Mouse (Mus musculus) hindbrain, embryonic 10.5 days (tissue): ENCODE results near the gene Ube2n. TPM values are rescaled to one million over a fixed set of nuclear protein-coding genes. Genes with fewer than 3 reads are reported as not detected.

ENCODE experiments used
- DNase-seq: peaks from one replicate; pipeline ENCODE4 v3.0.0-alpha.2; 2017; ENCODE audit warnings: low spot score
- H3K27ac ChIP-seq: fragments of 300-500 bp; sonication (generic); 2 replicates; pipeline ENCODE4 v1.5.1; 2016; ENCODE audit warnings: mild to moderate bottlenecking, moderate library complexity
- H3K27me3 ChIP-seq: fragments of 300-500 bp; sonication (generic); 2 replicates; pipeline ENCODE4 v1.6.1; 2016; ENCODE audit warnings: mild to moderate bottlenecking; ENCODE audit not compliant: poor library complexity, insufficient read depth, severe bottlenecking
- H3K36me3 ChIP-seq: fragments of 300-500 bp; sonication (generic); 2 replicates; pipeline ENCODE4 v1.6.1; 2016; ENCODE audit warnings: mild to moderate bottlenecking, moderate library complexity
- H3K4me1 ChIP-seq: fragments of 300-500 bp; sonication (generic); replicated peaks from 2 replicates; pipeline ENCODE4 v1.6.1; 2016; ENCODE audit warnings: mild to moderate bottlenecking
- H3K4me3 ChIP-seq: fragments of 300-500 bp; sonication (generic); 2 replicates; pipeline ENCODE4 v1.5.1; 2016; ENCODE audit warnings: mild to moderate bottlenecking, moderate library complexity
- H3K9me3 ChIP-seq: fragments of 300-500 bp; sonication (generic); 2 replicates; pipeline ENCODE4 v1.6.1; 2016; ENCODE audit warnings: mild to moderate bottlenecking, moderate library complexity
- WGBS: fragments of 180-500 bp; shearing (Covaris S2); methylation state at CpG from one replicate; pipeline ENCODE4 v1.1.7; 2016; 5-methylcytosine and 5-hydroxymethylcytosine counted together
- polyA plus RNA-seq: library from polyadenylated mRNA; unstranded; fragments of >200 nt; fragmentation: Nextera tagmentation; extraction: Ambion mirVana; gene quantifications from 2 replicates; pipeline ENCODE4 v1.2.1, GENCODE M21; 2016

Gene Ube2n
- polyA plus RNA-seq, 1 experiment from 2014 or later, result 422 TPM

- H3K4me1 ChIP-seq, result peaks cover 12% of the 10 kb centered on the region
- H3K9me3 ChIP-seq, result no peaks in the 10 kb centered on the region
- no peak overlapping the region for H3K27ac ChIP-seq
- H3K27me3 ChIP-seq, result no peaks in the 10 kb centered on the region
- no peak for DNase-seq
- no peaks in the 10 kb centered on the region for H3K36me3 ChIP-seq
- 57% methylated on average over 1 of the region's 1 CpGs for WGBS
- H3K4me3 ChIP-seq, result no peak overlapping the region
Measured at GRCm38 (mm10) chr10:95504341-95504740, 10.6 kb upstream of the Ube2n start.

GRCm38 (mm10) chr10:95508126-95508525 lies 6.8 kb upstream of the Ube2n start:
- no peak for DNase-seq
- H3K27ac ChIP-seq, result no peak overlapping the region
- no peaks in the 10 kb centered on the region for H3K9me3 ChIP-seq
- H3K36me3 ChIP-seq, result no peaks in the 10 kb centered on the region
- no peak overlapping the region for H3K4me3 ChIP-seq
- H3K27me3 ChIP-seq, result no peaks in the 10 kb centered on the region
- H3K4me1 ChIP-seq, result no peaks in the 10 kb centered on the region
- 87% methylated on average over 8 of the region's 8 CpGs for WGBS

GRCm38 (mm10) chr10:95508793-95509192 lies 6.2 kb upstream of the Ube2n start:
- no peak for DNase-seq
- Histone ChIP-seq H3K4me3 (no peak overlapping the region), H3K9me3 (no peaks in the 10 kb centered on the region), H3K27ac (no peak overlapping the region), H3K4me1 (peaks cover 2% of the 10 kb centered on the region), H3K27me3 (no peaks in the 10 kb centered on the region), H3K36me3 (no peaks in the 10 kb centered on the region)
- 77% methylated on average over 6 of the region's 6 CpGs for WGBS

GRCm38 (mm10) chr10:95509263-95509662 lies 5.7 kb upstream of the Ube2n start:
- Histone ChIP-seq H3K9me3 (no peaks in the 10 kb centered on the region), H3K36me3 (no peaks in the 10 kb centered on the region), H3K27me3 (no peaks in the 10 kb centered on the region), H3K4me3 (no peak overlapping the region), H3K4me1 (peaks cover 7% of the 10 kb centered on the region), H3K27ac (no peak overlapping the region)
- no peak for DNase-seq
- 78% methylated on average over 3 of the region's 3 CpGs for WGBS

- H3K27ac ChIP-seq, result no peak overlapping the region
- peaks cover 17% of the 10 kb centered on the region for H3K4me1 ChIP-seq
- H3K9me3 ChIP-seq, result no peaks in the 10 kb centered on the region
- H3K4me3 ChIP-seq, result no peak overlapping the region
- no peaks in the 10 kb centered on the region for H3K27me3 ChIP-seq
- H3K36me3 ChIP-seq, result peaks cover 2% of the 10 kb centered on the region
- 85% methylated on average over 8 of the region's 8 CpGs for WGBS
- DNase-seq, result no peak
Measured at GRCm38 (mm10) chr10:95512635-95513034, 2.3 kb upstream of the Ube2n start.

GRCm38 (mm10) chr10:95513768-95514556 lies 983 bp upstream of the Ube2n start:
- H3K4me3 ChIP-seq, result peak overlapping the region; percentile 92
- peaks cover 17% of the 10 kb centered on the region for H3K4me1 ChIP-seq
- H3K36me3 ChIP-seq, result peaks cover 8% of the 10 kb centered on the region
- no peaks in the 10 kb centered on the region for H3K9me3 ChIP-seq
- DNase-seq, result no peak
- H3K27me3 ChIP-seq, result no peaks in the 10 kb centered on the region
- H3K27ac ChIP-seq, result peak overlapping the region; percentile 99
- 37% methylated on average over 15 of the region's 15 CpGs for WGBS

DNA sequence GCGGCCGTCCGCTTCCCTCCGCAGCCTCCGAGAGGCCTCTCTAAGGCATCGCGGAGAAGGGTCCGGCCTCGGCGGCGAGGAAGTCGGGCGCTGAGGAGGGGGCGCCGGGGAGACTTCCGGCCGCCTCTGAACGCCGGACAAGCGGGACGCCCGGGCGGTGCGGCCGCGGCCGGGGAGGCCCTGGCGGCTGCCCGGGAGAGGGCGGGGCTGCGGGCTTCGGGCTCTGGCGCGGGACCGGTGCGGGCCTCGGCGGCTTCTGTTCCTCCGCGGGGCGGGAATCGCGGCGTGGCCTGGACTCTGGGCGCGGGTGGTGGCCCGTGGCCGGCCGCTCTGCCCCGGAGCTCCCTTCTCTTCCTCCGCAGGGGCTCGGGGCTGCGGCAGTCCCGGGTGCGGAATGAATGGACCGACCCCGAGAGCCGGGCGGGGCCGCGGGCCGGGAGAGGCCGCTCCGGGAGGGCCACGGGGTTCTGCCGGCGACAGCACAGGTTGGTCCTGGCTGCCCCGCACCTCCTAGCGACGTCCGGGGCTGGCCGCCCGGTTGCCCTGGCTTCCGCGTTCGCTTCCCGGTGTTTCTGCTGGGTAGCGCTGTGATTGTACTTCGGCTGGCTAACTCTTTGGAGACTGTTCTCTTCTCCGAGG lies 467 bp downstream of the Ube2n start:
- under 1% methylated on average over 80 of the region's 80 CpGs for WGBS
- Histone ChIP-seq H3K9me3 (no peaks in the 10 kb centered on the region), H3K4me1 (peaks cover 17% of the 10 kb centered on the region), H3K36me3 (peaks cover 22% of the 10 kb centered on the region), H3K4me3 (peak overlapping the region; percentile 92), H3K27me3 (no peaks in the 10 kb centered on the region), H3K27ac (peak overlapping the region; percentile 99)
- DNase-seq, result no peak

- Histone ChIP-seq H3K27me3 (no peaks in the 10 kb centered on the region), H3K36me3 (peaks cover 42% of the 10 kb centered on the region), H3K4me1 (peaks cover 17% of the 10 kb centered on the region), H3K27ac (no peak overlapping the region), H3K4me3 (no peak overlapping the region), H3K9me3 (0 out of 2 replicates have a peak, but pooled peaks cover 3% of the 10 kb centered on the region)
- 96% methylated on average over 6 of the region's 6 CpGs for WGBS
- DNase-seq, result no peak
Measured at GRCm38 (mm10) chr10:95517656-95518055, 2.7 kb downstream of the Ube2n start.

DNA sequence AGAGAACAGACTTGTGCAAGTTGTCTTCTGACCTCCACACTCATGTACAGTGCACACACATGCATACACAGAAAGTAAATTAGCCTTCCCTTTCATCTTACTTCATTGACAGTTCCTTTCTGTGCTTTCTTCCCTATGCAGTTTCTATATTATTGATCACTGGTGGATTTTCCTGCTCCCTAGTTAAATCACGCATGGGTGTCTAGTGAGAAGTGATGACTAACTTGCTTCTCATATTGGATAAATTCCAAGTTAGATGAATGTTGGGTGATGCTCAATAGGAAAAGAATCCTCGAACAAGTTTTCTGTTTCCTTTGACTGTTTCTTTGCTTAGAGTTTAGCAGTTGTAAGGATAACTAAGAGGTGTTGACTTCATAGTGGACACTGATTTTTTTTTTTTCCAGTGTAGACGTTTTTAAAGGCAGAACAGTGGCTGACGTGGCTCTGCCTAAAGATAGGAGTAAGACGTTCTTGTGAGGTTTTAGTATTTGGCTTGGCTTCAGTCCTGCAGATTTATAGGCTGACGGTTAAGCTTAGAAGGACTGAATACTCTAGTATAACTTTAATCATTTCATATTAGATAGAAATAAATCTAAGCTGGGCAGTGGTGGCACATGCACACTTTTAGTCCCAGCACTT lies 10.2 kb downstream of the Ube2n start:
- 91% methylated on average over 6 of the region's 6 CpGs for WGBS
- no peak overlapping the region for H3K27ac ChIP-seq
- H3K36me3 ChIP-seq, result peaks cover 25% of the 10 kb centered on the region
- DNase-seq, result no peak
- H3K27me3 ChIP-seq, result no peaks in the 10 kb centered on the region
- no peak overlapping the region for H3K4me3 ChIP-seq
- H3K4me1 ChIP-seq, result 0 out of 2 replicates have a peak, but pooled peaks cover 2% of the 10 kb centered on the region
- 0 out of 2 replicates have a peak, but pooled peaks cover 3% of the 10 kb centered on the region for H3K9me3 ChIP-seq

GRCm38 (mm10) chr10:95525871-95526270 lies 10.9 kb downstream of the Ube2n start:
- DNase-seq, result no peak
- no peaks in the 10 kb centered on the region for H3K27me3 ChIP-seq
- H3K36me3 ChIP-seq, result peaks cover 18% of the 10 kb centered on the region
- no peak overlapping the region for H3K4me3 ChIP-seq
- 92% methylated on average over 5 of the region's 5 CpGs for WGBS
- no peak overlapping the region for H3K27ac ChIP-seq
- 0 out of 2 replicates have a peak, but pooled peaks cover 3% of the 10 kb centered on the region for H3K9me3 ChIP-seq
- peaks cover 9% of the 10 kb centered on the region for H3K4me1 ChIP-seq

GRCm38 (mm10) chr10:95526495-95527122 lies 11.7 kb downstream of the Ube2n start:
- no peak for DNase-seq
- Histone ChIP-seq H3K27me3 (no peaks in the 10 kb centered on the region), H3K27ac (no peak overlapping the region), H3K4me1 (peaks cover 10% of the 10 kb centered on the region), H3K4me3 (no peak overlapping the region), H3K36me3 (peaks cover 13% of the 10 kb centered on the region), H3K9me3 (0 out of 2 replicates have a peak, but pooled peaks cover 2% of the 10 kb centered on the region)
- 86% methylated on average over 5 of the region's 5 CpGs for WGBS

- 79% methylated on average over 2 of the region's 2 CpGs for WGBS
- H3K36me3 ChIP-seq, result 0 out of 2 replicates have a peak, but pooled peaks cover 2% of the 10 kb centered on the region
- no peak overlapping the region for H3K4me3 ChIP-seq
- no peak for DNase-seq
- H3K27me3 ChIP-seq, result no peaks in the 10 kb centered on the region
- H3K4me1 ChIP-seq, result peaks cover 10% of the 10 kb centered on the region
- H3K9me3 ChIP-seq, result no peaks in the 10 kb centered on the region
- H3K27ac ChIP-seq, result no peak overlapping the region
Measured at GRCm38 (mm10) chr10:95530551-95531121, 15.7 kb downstream of the Ube2n start.
